Mouse (Mus musculus): ENCODE data around the gene Gm49361.

DNA sequence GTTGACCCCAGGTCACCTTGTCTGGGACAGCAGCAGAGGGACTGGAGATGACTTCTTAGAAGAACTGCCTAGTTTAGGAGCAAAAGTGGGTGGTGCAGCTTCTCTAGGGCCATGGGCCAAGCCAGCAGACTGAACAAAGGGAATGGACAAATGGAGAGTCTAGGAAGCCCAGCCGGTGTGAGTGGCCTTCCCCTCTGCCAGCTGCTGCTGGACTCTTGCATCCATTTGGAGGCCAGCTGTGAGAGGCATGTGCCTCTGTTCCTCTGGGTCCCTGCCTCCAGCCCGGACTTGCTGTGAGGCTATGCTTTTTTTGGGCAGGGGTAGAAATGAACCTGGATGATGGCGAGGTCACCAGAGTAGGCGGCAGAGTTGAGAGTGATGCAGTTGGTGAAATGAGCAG lies 12.3 kb upstream of the Gm49361 start, which contains the start of gene Lats2:
- TF ChIP-seq POLR2A (IDR thresholded peaks at IDR 0.05; ENCODE audit: extremely low read depth, insufficient read depth, low read length) (no peak), CTCF (IDR thresholded peaks at IDR 0.05; ENCODE audit: extremely low read depth, insufficient read depth, low read length) (no peak)
